Mouse (Mus musculus) adipocyte (in vitro differentiated cells): ENCODE results near the gene Gm10295.

Source experiments
- DNase-seq: peaks from one replicate; pipeline ENCODE4 v3.0.0-alpha.2; 2016; ENCODE audit warnings: low spot score

Gene Gm10295

GRCm38 (mm10) chr7:71351364-71351763, at the start of gene Gm10295:
TSS of gene Gm10295 (minus strand) at chr7:71351485.
- DNase-seq = no peak

GRCm38 (mm10) chr7:71401032-71401431, 49.7 kb upstream of the Gm10295 start:
- DNase-seq = no peak

- no peak for DNase-seq
Measured at GRCm38 (mm10) chr7:71399891-71400632, 48.8 kb upstream of the Gm10295 start.

GRCm38 (mm10) chr7:71398959-71399756, 47.9 kb upstream of the Gm10295 start:
- no peak for DNase-seq

GRCm38 (mm10) chr7:71398389-71398788, 47.1 kb upstream of the Gm10295 start:
- DNase-seq = no peak

GRCm38 (mm10) chr7:71392795-71393341, 41.6 kb upstream of the Gm10295 start:
- DNase-seq = no peak

GRCm38 (mm10) chr7:71391333-71391732, 40.0 kb upstream of the Gm10295 start:
- DNase-seq = no peak

GRCm38 (mm10) chr7:71390291-71390690, 39.0 kb upstream of the Gm10295 start:
- peak; percentile 12 for DNase-seq

- no peak for DNase-seq
Measured at GRCm38 (mm10) chr7:71386050-71386449, 34.8 kb upstream of the Gm10295 start.

- no peak for DNase-seq
Measured at GRCm38 (mm10) chr7:71384921-71385320, 33.6 kb upstream of the Gm10295 start.

GRCm38 (mm10) chr7:71383341-71384130, 32.3 kb upstream of the Gm10295 start:
- no peak for DNase-seq

GRCm38 (mm10) chr7:71379826-71380825, 28.8 kb upstream of the Gm10295 start:
- no peak for DNase-seq

GRCm38 (mm10) chr7:71378812-71379760, 27.8 kb upstream of the Gm10295 start:
- DNase-seq = peak; percentile 5

GRCm38 (mm10) chr7:71377983-71378382, 26.7 kb upstream of the Gm10295 start:
- no peak for DNase-seq

- no peak for DNase-seq
Measured at GRCm38 (mm10) chr7:71374059-71374458, 22.8 kb upstream of the Gm10295 start.

- DNase-seq = no peak
Measured at GRCm38 (mm10) chr7:71371916-71372315, 20.6 kb upstream of the Gm10295 start.

- DNase-seq = no peak
Measured at GRCm38 (mm10) chr7:71370746-71371145, 19.5 kb upstream of the Gm10295 start.

- no peak for DNase-seq
Measured at GRCm38 (mm10) chr7:71370128-71370527, 18.8 kb upstream of the Gm10295 start.

GRCm38 (mm10) chr7:71368543-71369181, 17.4 kb upstream of the Gm10295 start:
- DNase-seq = no peak
